Mouse (Mus musculus) spleen, embryonic (tissue): Measurements from ENCODE around the gene Slc12a6.

Source experiments
- CTCF ChIA-PET: fragments of 350-600 bp; sonication (Branson Sonifier 250); formaldehyde crosslinking; loops from one replicate; lab custom pipeline; 2022; lab: Charles Lee

Slc12a6 gene

GRCm38 (mm10) chr2:112378973-112379898, 113.6 kb downstream of the Slc12a6 start, which contains the start of gene Katnbl1:
Katnbl1 (plus strand) TSS chr2:112379211.
- CTCF ChIA-PET: interaction anchor here (1.1 to 1.4 kb wide), 4 partner anchors 12 to 78 kb away, joined by 3 to 5 read pairs (median 3); partner anchors contain the start of gene Emc4

- CTCF ChIA-PET: interaction anchor here (1.1 to 1.4 kb wide), 4 partner anchors 12 to 77 kb away, joined by 3 to 5 read pairs (median 3); partner anchors contain the start of gene Emc4
Measured at GRCm38 (mm10) chr2:112380131-112380530, 114.5 kb downstream of the Slc12a6 start.

- CTCF ChIA-PET: no interaction called here
Measured at GRCm38 (mm10) chr2:112381219-112381618, 115.6 kb downstream of the Slc12a6 start.

- CTCF ChIA-PET: interaction anchor here (0.7 kb wide), 1 partner anchor 16 kb away, joined by 3 read pairs; no protein-coding TSS in a partner anchor
Measured at GRCm38 (mm10) chr2:112390843-112391242, 125.2 kb downstream of the Slc12a6 start.

GRCm38 (mm10) chr2:112391346-112392000, 125.8 kb downstream of the Slc12a6 start:
- CTCF ChIA-PET: no interaction called here

- CTCF ChIA-PET: no interaction called here
Measured at GRCm38 (mm10) chr2:112392689-112393088, 127.1 kb downstream of the Slc12a6 start.

GRCm38 (mm10) chr2:112393958-112394357, 128.3 kb downstream of the Slc12a6 start:
- CTCF ChIA-PET: no interaction called here

- CTCF ChIA-PET: interaction anchor here (0.6 kb wide), 1 partner anchor 68 kb away, joined by 3 read pairs; no protein-coding TSS in a partner anchor
Measured at GRCm38 (mm10) chr2:112396649-112397048, 131.0 kb downstream of the Slc12a6 start.

- CTCF ChIA-PET: no interaction called here
Measured at GRCm38 (mm10) chr2:112407030-112407429, 141.4 kb downstream of the Slc12a6 start.
